Mouse (Mus musculus): ENCODE measurements around the gene 2210017I01Rik. TPM values are rescaled to one million over a fixed set of nuclear protein-coding genes. Genes with fewer than 3 reads are reported as not detected.

Gene 2210017I01Rik
- polyA plus RNA-seq, 1 experiment from 2014 or later, result not detected

- Histone ChIP-seq H3K27me3 (replicated peaks; ENCODE audit: low read depth, poor library complexity, severe bottlenecking) (no peaks in the 10 kb centered on the region), H3K27ac (replicated peaks) (no peak overlapping the region), H3K36me3 (replicated peaks) (no peaks in the 10 kb centered on the region), H3K4me1 (0 out of 2 replicates have a peak, but pooled peaks cover 4% of the 10 kb centered on the region), H3K9me3 (no peaks in the 10 kb centered on the region), H3K4me3 (no peak overlapping the region)
- WGBS, result 91% methylated on average over 3 of the region's 3 CpGs
- DNase-seq (ENCODE audit: low spot score), result no peak
Observed at GRCm38 (mm10) chr3:92587190-92587589, 20.1 kb downstream of the 2210017I01Rik start.

DNA sequence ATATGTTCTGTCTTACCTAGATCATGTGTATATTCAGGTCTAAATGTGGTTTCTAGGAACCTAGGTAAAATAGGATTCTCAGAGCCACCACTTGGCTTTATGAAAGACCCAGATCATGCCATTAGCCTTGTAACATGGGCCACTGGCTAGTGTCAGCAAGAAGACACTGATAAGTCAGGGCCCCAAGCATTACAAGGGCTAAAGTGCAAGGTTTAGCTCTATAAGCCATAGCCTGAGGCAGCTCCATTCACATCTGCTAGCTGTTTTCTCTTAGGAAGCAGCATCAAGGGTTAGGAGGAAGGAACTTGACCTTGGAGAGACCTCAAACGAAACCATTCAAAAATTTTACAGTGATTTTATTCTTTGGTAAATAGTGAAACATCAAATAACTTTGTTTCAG lies 22.2 kb downstream of the 2210017I01Rik start:
- 55% methylated on average over 1 of the region's 1 CpGs for WGBS
- Histone ChIP-seq H3K27me3 (replicated peaks; ENCODE audit: low read depth, poor library complexity, severe bottlenecking) (no peaks in the 10 kb centered on the region), H3K36me3 (replicated peaks) (no peaks in the 10 kb centered on the region), H3K4me1 (0 out of 2 replicates have a peak, but pooled peaks cover 4% of the 10 kb centered on the region), H3K9me3 (no peaks in the 10 kb centered on the region), H3K27ac (replicated peaks) (no peak overlapping the region), H3K4me3 (no peak overlapping the region)
- no peak for DNase-seq (ENCODE audit: low spot score)

- 66% methylated on average over 3 of the region's 3 CpGs for WGBS
- Histone ChIP-seq H3K4me1 (0 out of 2 replicates have a peak, but pooled peaks cover 4% of the 10 kb centered on the region), H3K4me3 (no peak overlapping the region), H3K36me3 (replicated peaks) (no peaks in the 10 kb centered on the region), H3K27me3 (replicated peaks; ENCODE audit: low read depth, poor library complexity, severe bottlenecking) (no peaks in the 10 kb centered on the region), H3K27ac (replicated peaks) (no peak overlapping the region), H3K9me3 (no peaks in the 10 kb centered on the region)
- DNase-seq (ENCODE audit: low spot score), result no peak
Observed at GRCm38 (mm10) chr3:92583164-92583826, 24.0 kb downstream of the 2210017I01Rik start.

- DNase-seq (ENCODE audit: low spot score), result no peak
- Histone ChIP-seq H3K27ac (replicated peaks) (no peak overlapping the region), H3K36me3 (replicated peaks) (no peaks in the 10 kb centered on the region), H3K4me1 (0 out of 2 replicates have a peak, but pooled peaks cover 4% of the 10 kb centered on the region), H3K4me3 (no peak overlapping the region), H3K9me3 (no peaks in the 10 kb centered on the region), H3K27me3 (replicated peaks; ENCODE audit: low read depth, poor library complexity, severe bottlenecking) (no peaks in the 10 kb centered on the region)
- WGBS, result 75% methylated on average over 1 of the region's 1 CpGs
Observed at GRCm38 (mm10) chr3:92579508-92579907, 27.8 kb downstream of the 2210017I01Rik start.

GRCm38 (mm10) chr3:92578652-92579413 lies 28.5 kb downstream of the 2210017I01Rik start:
- WGBS, result 75% methylated on average over 4 of the region's 4 CpGs
- Histone ChIP-seq H3K4me3 (no peak overlapping the region), H3K4me1 (0 out of 2 replicates have a peak, but pooled peaks cover 4% of the 10 kb centered on the region), H3K9me3 (no peaks in the 10 kb centered on the region), H3K27ac (replicated peaks) (no peak overlapping the region), H3K27me3 (replicated peaks; ENCODE audit: low read depth, poor library complexity, severe bottlenecking) (no peaks in the 10 kb centered on the region), H3K36me3 (replicated peaks) (no peaks in the 10 kb centered on the region)
- no peak for DNase-seq (ENCODE audit: low spot score)

DNA sequence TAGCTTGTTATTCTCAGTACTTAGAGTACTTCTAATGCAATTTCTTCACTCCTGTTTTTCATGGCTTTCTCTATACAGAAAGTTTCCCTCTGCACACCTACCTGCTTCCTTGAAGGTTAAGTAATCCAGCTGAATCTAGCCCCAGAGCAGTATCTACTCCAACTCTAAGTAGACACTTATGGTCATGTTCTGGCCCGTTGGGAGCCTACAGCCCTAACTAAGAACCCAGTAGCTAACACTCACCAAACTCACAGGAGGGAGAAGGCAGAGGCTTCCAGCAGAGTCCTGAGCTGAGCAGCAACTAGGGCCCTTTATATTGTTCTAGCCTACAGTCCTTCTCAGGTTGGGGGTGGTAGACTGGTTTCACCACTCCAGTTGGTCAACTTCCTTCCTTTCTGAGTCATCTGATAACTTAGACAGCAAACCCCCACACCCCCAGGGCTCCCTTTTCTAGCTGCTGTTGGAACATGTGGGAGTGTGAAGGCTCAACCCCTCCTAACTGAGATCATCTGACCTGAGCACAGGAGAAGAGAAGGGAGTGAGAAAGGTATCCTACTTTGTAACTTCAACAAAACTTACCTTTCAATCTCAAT lies 33.7 kb downstream of the 2210017I01Rik start, which contains the start of gene Ivl:
Gene Ivl, minus strand, starts transcription at position 287 of the 593 bp plus-strand sequence.
- H3K27me3 ChIP-seq (replicated peaks; ENCODE audit: low read depth, poor library complexity, severe bottlenecking), result no peaks in the 10 kb centered on the region
- WGBS, result 77% methylated on average over 1 of the region's 1 CpGs
- H3K36me3 ChIP-seq (replicated peaks), result no peaks in the 10 kb centered on the region
- DNase-seq (ENCODE audit: low spot score), result no peak
- no peak within 1 kb of the TSS for H3K4me3 ChIP-seq
- no peaks in the 10 kb centered on the region for H3K9me3 ChIP-seq
- peaks cover 7% of the 10 kb centered on the region; the same call in 1 of the 2 replicates for H3K4me1 ChIP-seq
- H3K27ac ChIP-seq (replicated peaks), result no peak within 1 kb of the TSS

GRCm38 (mm10) chr3:92572514-92573155 lies 34.7 kb downstream of the 2210017I01Rik start:
- H3K4me1 ChIP-seq, result peaks cover 7% of the 10 kb centered on the region; the same call in 1 of the 2 replicates
- H3K4me3 ChIP-seq, result no peak overlapping the region
- H3K36me3 ChIP-seq (replicated peaks), result no peaks in the 10 kb centered on the region
- H3K9me3 ChIP-seq, result no peaks in the 10 kb centered on the region
- 74% methylated on average over 2 of the region's 2 CpGs for WGBS
- DNase-seq (ENCODE audit: low spot score), result no peak
- H3K27ac ChIP-seq (replicated peaks), result no peak overlapping the region
- H3K27me3 ChIP-seq (replicated peaks; ENCODE audit: low read depth, poor library complexity, severe bottlenecking), result no peaks in the 10 kb centered on the region

- Histone ChIP-seq H3K9me3 (no peaks in the 10 kb centered on the region), H3K4me1 (peaks cover 7% of the 10 kb centered on the region; the same call in 1 of the 2 replicates), H3K4me3 (no peak overlapping the region), H3K27ac (replicated peaks) (no peak overlapping the region), H3K36me3 (replicated peaks) (no peaks in the 10 kb centered on the region), H3K27me3 (replicated peaks; ENCODE audit: low read depth, poor library complexity, severe bottlenecking) (no peaks in the 10 kb centered on the region)
- WGBS, result 87% methylated on average over 2 of the region's 2 CpGs
- no peak for DNase-seq (ENCODE audit: low spot score)
Observed at GRCm38 (mm10) chr3:92568752-92569151, 38.5 kb downstream of the 2210017I01Rik start.

DNA sequence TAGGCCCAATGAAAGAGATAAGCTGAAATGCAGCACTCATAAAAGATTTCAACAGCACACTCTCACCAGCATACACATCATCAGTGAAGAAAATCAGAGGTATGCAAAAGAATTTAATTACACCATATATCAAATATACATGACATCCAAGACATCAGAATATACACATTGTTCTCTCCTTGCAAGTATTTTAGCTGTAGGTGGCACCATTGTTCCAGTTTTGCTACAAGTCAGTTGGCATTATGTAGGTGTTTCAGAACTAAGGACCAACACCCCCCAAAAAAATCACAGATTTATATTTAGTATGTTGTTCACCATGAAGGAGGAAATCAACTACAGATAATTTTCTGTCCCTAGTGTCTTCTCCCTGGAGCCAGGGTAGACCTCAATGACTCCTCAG lies 41.9 kb downstream of the 2210017I01Rik start:
- DNase-seq (ENCODE audit: low spot score), result no peak
- Histone ChIP-seq H3K4me1 (no peaks in the 10 kb centered on the region), H3K27me3 (replicated peaks; ENCODE audit: low read depth, poor library complexity, severe bottlenecking) (no peaks in the 10 kb centered on the region), H3K4me3 (no peak overlapping the region), H3K9me3 (no peaks in the 10 kb centered on the region), H3K27ac (replicated peaks) (no peak overlapping the region), H3K36me3 (replicated peaks) (no peaks in the 10 kb centered on the region)

Other genes starting within 250 kb of the 2210017I01Rik start
- not detected in 2 replicates for gene Sprr2f, start 242.3 kb downstream of the 2210017I01Rik start, polyA plus RNA-seq (2016; fragmentation: Nextera tagmentation; extraction: Ambion mirVana)
- not detected in 2 replicates for gene Sprr2h, start 221.8 kb downstream of the 2210017I01Rik start, polyA plus RNA-seq (2016; fragmentation: Nextera tagmentation; extraction: Ambion mirVana)
- gene Sprr2i, start 199.5 kb downstream of the 2210017I01Rik start, polyA plus RNA-seq (2016; fragmentation: Nextera tagmentation; extraction: Ambion mirVana), result not detected in 2 replicates
- not detected in 2 replicates for gene Sprr2j-ps, start 189.4 kb downstream of the 2210017I01Rik start, polyA plus RNA-seq (2016; fragmentation: Nextera tagmentation; extraction: Ambion mirVana)
- 10.3 and 10.6 TPM in 2 replicates for gene Gm9774, start 178.1 kb downstream of the 2210017I01Rik start, polyA plus RNA-seq (2016; fragmentation: Nextera tagmentation; extraction: Ambion mirVana)
- gene Sprr2k, start 174.9 kb downstream of the 2210017I01Rik start, polyA plus RNA-seq (2016; fragmentation: Nextera tagmentation; extraction: Ambion mirVana), result not detected in 2 replicates
- not detected in 2 replicates for gene Sprr1b, start 168.7 kb downstream of the 2210017I01Rik start, polyA plus RNA-seq (2016; fragmentation: Nextera tagmentation; extraction: Ambion mirVana)
- gene Sprr3, start 148.8 kb downstream of the 2210017I01Rik start, polyA plus RNA-seq (2016; fragmentation: Nextera tagmentation; extraction: Ambion mirVana), result not detected in 2 replicates
- gene Sprr1a, start 121.6 kb downstream of the 2210017I01Rik start, polyA plus RNA-seq (2016; fragmentation: Nextera tagmentation; extraction: Ambion mirVana), result not detected in 2 replicates
- not detected in 2 replicates for gene Sprr4, start 107.0 kb downstream of the 2210017I01Rik start, polyA plus RNA-seq (2016; fragmentation: Nextera tagmentation; extraction: Ambion mirVana)
- not detected in 2 replicates for gene 2310046K23Rik, start 73.0 kb downstream of the 2210017I01Rik start, polyA plus RNA-seq (2016; fragmentation: Nextera tagmentation; extraction: Ambion mirVana)
- gene Ivl, start 33.8 kb downstream of the 2210017I01Rik start, polyA plus RNA-seq (2016; fragmentation: Nextera tagmentation; extraction: Ambion mirVana), result not detected in 2 replicates
- gene Smcp, start 18.5 kb downstream of the 2210017I01Rik start, polyA plus RNA-seq (2016; fragmentation: Nextera tagmentation; extraction: Ambion mirVana), result not detected in 2 replicates
- not detected in 2 replicates for gene Lce6a, start 14.2 kb upstream of the 2210017I01Rik start, polyA plus RNA-seq (2016; fragmentation: Nextera tagmentation; extraction: Ambion mirVana)
- gene Lce1a1, start 40.8 kb upstream of the 2210017I01Rik start, polyA plus RNA-seq (2016; fragmentation: Nextera tagmentation; extraction: Ambion mirVana), result not detected in 2 replicates
- gene Lce1b, start 49.4 kb upstream of the 2210017I01Rik start, polyA plus RNA-seq (2016; fragmentation: Nextera tagmentation; extraction: Ambion mirVana), result not detected in 2 replicates
- not detected in 2 replicates for gene Lce1a2, start 62.8 kb upstream of the 2210017I01Rik start, polyA plus RNA-seq (2016; fragmentation: Nextera tagmentation; extraction: Ambion mirVana)
- gene Lce1c, start 71.8 kb upstream of the 2210017I01Rik start, polyA plus RNA-seq (2016; fragmentation: Nextera tagmentation; extraction: Ambion mirVana), result not detected in 2 replicates
- not detected in 2 replicates for gene Lce1d, start 79.7 kb upstream of the 2210017I01Rik start, polyA plus RNA-seq (2016; fragmentation: Nextera tagmentation; extraction: Ambion mirVana)
- gene Lce1e, start 101.6 kb upstream of the 2210017I01Rik start, polyA plus RNA-seq (2016; fragmentation: Nextera tagmentation; extraction: Ambion mirVana), result not detected in 2 replicates
- not detected in 2 replicates for gene Lce1f, start 112.9 kb upstream of the 2210017I01Rik start, polyA plus RNA-seq (2016; fragmentation: Nextera tagmentation; extraction: Ambion mirVana)
- not detected in 2 replicates for gene Gm38119, start 131.6 kb upstream of the 2210017I01Rik start, polyA plus RNA-seq (2016; fragmentation: Nextera tagmentation; extraction: Ambion mirVana)
- gene Lce1g, start 144.8 kb upstream of the 2210017I01Rik start, polyA plus RNA-seq (2016; fragmentation: Nextera tagmentation; extraction: Ambion mirVana), result not detected in 2 replicates
- not detected in 2 replicates for gene Lce1h, start 157.6 kb upstream of the 2210017I01Rik start, polyA plus RNA-seq (2016; fragmentation: Nextera tagmentation; extraction: Ambion mirVana)
- not detected in 2 replicates for gene Lce1i, start 171.4 kb upstream of the 2210017I01Rik start, polyA plus RNA-seq (2016; fragmentation: Nextera tagmentation; extraction: Ambion mirVana)
- not detected in 2 replicates for gene Lce1j, start 183.0 kb upstream of the 2210017I01Rik start, polyA plus RNA-seq (2016; fragmentation: Nextera tagmentation; extraction: Ambion mirVana)
- not detected in 2 replicates for gene Lce1k, start 200.4 kb upstream of the 2210017I01Rik start, polyA plus RNA-seq (2016; fragmentation: Nextera tagmentation; extraction: Ambion mirVana)
- not detected in 2 replicates for gene Kprp, start 219.8 kb upstream of the 2210017I01Rik start, polyA plus RNA-seq (2016; fragmentation: Nextera tagmentation; extraction: Ambion mirVana)
- gene Lce1l, start 243.8 kb upstream of the 2210017I01Rik start, polyA plus RNA-seq (2016; fragmentation: Nextera tagmentation; extraction: Ambion mirVana), result not detected in 2 replicates

All from embryonic facial prominence, embryonic 10.5 days (tissue).